Mouse (Mus musculus): Measurements from ENCODE around the gene Prss57. TPM values are rescaled to one million over a fixed set of nuclear protein-coding genes. Genes with fewer than 3 reads are reported as not detected.

Gene Prss57
- total and polyA plus RNA-seq, 3 experiments, result 0.50 to 0.70 TPM; not detected in 1

Other genes with a start within 250 kb of the Prss57 start
Only the 30 nearest of the 34 such genes appear.
- gene Theg, start 203.6 kb downstream of the Prss57 start, total RNA-seq (2012; rRNA removed), result not detected in 2 replicates
- gene Theg, start 203.6 kb downstream of the Prss57 start, polyA plus RNA-seq (2012; ENCODE audit: insufficient read depth in 1 of 2, insufficient read length in 2 of 2, low read depth in 1 of 2, low replicate concordance in 2 of 2, missing spikeins in 1 of 2), result not detected
- not detected in 2 replicates for gene C2cd4c, start 176.9 kb downstream of the Prss57 start, total RNA-seq (2012; rRNA removed)
- under 1 TPM in 1 of 2 experiments, not detected in 1; 0.01 TPM for gene C2cd4c, start 176.9 kb downstream of the Prss57 start, polyA plus RNA-seq (2012; ENCODE audit: insufficient read depth in 1 of 2, insufficient read length in 2 of 2, low read depth in 1 of 2, low replicate concordance in 2 of 2, missing spikeins in 1 of 2)
- gene Shc2, start 153.0 kb downstream of the Prss57 start, total RNA-seq (2012; rRNA removed), result not detected in 2 replicates
- not detected for gene Shc2, start 153.0 kb downstream of the Prss57 start, polyA plus RNA-seq (2012; ENCODE audit: insufficient read depth in 1 of 2, insufficient read length in 2 of 2, low read depth in 1 of 2, low replicate concordance in 2 of 2, missing spikeins in 1 of 2)
- gene Odf3l2, start 145.2 kb downstream of the Prss57 start, total RNA-seq (2012; rRNA removed), result not detected in 2 replicates
- gene Odf3l2, start 145.2 kb downstream of the Prss57 start, polyA plus RNA-seq (2012; ENCODE audit: insufficient read depth in 1 of 2, insufficient read length in 2 of 2, low read depth in 1 of 2, low replicate concordance in 2 of 2, missing spikeins in 1 of 2), result not detected
- gene Madcam1, start 126.4 kb downstream of the Prss57 start, total RNA-seq (2012; rRNA removed), result not detected in 2 replicates
- not detected for gene Madcam1, start 126.4 kb downstream of the Prss57 start, polyA plus RNA-seq (2012; ENCODE audit: insufficient read depth in 1 of 2, insufficient read length in 2 of 2, low read depth in 1 of 2, low replicate concordance in 2 of 2, missing spikeins in 1 of 2)
- gene Tpgs1, start 121.6 kb downstream of the Prss57 start, total RNA-seq (2012; rRNA removed), result 17.7 and 23.5 TPM in 2 replicates
- 10 to 100 TPM in 1 of 2 experiments, not detected in 1; 48.0 TPM for gene Tpgs1, start 121.6 kb downstream of the Prss57 start, polyA plus RNA-seq (2012; ENCODE audit: insufficient read depth in 1 of 2, insufficient read length in 2 of 2, low read depth in 1 of 2, low replicate concordance in 2 of 2, missing spikeins in 1 of 2)
- gene Cdc34, start 108.8 kb downstream of the Prss57 start, total RNA-seq (2012; rRNA removed), result 288 and 318 TPM in 2 replicates
- 100 to 1,000 TPM; 417 to 422 TPM for gene Cdc34, start 108.8 kb downstream of the Prss57 start, polyA plus RNA-seq (2012; ENCODE audit: insufficient read depth in 1 of 2, insufficient read length in 2 of 2, low read depth in 1 of 2, low replicate concordance in 2 of 2, missing spikeins in 1 of 2)
- gene Gzmm, start 101.9 kb downstream of the Prss57 start, total RNA-seq (2012; rRNA removed), result 1.5 and 2.5 TPM in 2 replicates
- gene Gzmm, start 101.9 kb downstream of the Prss57 start, polyA plus RNA-seq (2012; ENCODE audit: insufficient read depth in 1 of 2, insufficient read length in 2 of 2, low read depth in 1 of 2, low replicate concordance in 2 of 2, missing spikeins in 1 of 2), result 1 to 10 TPM in 1 of 2 experiments, not detected in 1; 2.3 TPM
- 346 and 406 TPM in 2 replicates for gene Bsg, start 86.5 kb downstream of the Prss57 start, total RNA-seq (2012; rRNA removed)
- gene Bsg, start 86.5 kb downstream of the Prss57 start, polyA plus RNA-seq (2012; ENCODE audit: insufficient read depth in 1 of 2, insufficient read length in 2 of 2, low read depth in 1 of 2, low replicate concordance in 2 of 2, missing spikeins in 1 of 2), result 100 to 1,000 TPM; 318 to 700 TPM
- gene Hcn2, start 74.3 kb downstream of the Prss57 start, total RNA-seq (2012; rRNA removed), result 0.42 and 0.59 TPM in 2 replicates
- 1 to 10 TPM in 1 of 2 experiments, not detected in 1; 1.6 TPM for gene Hcn2, start 74.3 kb downstream of the Prss57 start, polyA plus RNA-seq (2012; ENCODE audit: insufficient read depth in 1 of 2, insufficient read length in 2 of 2, low read depth in 1 of 2, low replicate concordance in 2 of 2, missing spikeins in 1 of 2)
- gene Polrmt, start 44.4 kb downstream of the Prss57 start, total RNA-seq (2012; rRNA removed), result 35.7 and 36.7 TPM in 2 replicates
- gene Polrmt, start 44.4 kb downstream of the Prss57 start, polyA plus RNA-seq (2012; ENCODE audit: insufficient read depth in 1 of 2, insufficient read length in 2 of 2, low read depth in 1 of 2, low replicate concordance in 2 of 2, missing spikeins in 1 of 2), result 10 to 100 TPM in 1 of 2 experiments, not detected in 1; 66.9 TPM
- 0.15 and 0.33 TPM in 2 replicates for gene Fgf22, start 35.9 kb downstream of the Prss57 start, total RNA-seq (2012; rRNA removed)
- gene Fgf22, start 35.9 kb downstream of the Prss57 start, polyA plus RNA-seq (2012; ENCODE audit: insufficient read depth in 1 of 2, insufficient read length in 2 of 2, low read depth in 1 of 2, low replicate concordance in 2 of 2, missing spikeins in 1 of 2), result under 1 TPM in 1 of 2 experiments, not detected in 1; 0.33 TPM
- 78.8 and 84.8 TPM in 2 replicates for gene Rnf126, start 24.0 kb downstream of the Prss57 start, total RNA-seq (2012; rRNA removed)
- gene Rnf126, start 24.0 kb downstream of the Prss57 start, polyA plus RNA-seq (2012; ENCODE audit: insufficient read depth in 1 of 2, insufficient read length in 2 of 2, low read depth in 1 of 2, low replicate concordance in 2 of 2, missing spikeins in 1 of 2), result 100 to 1,000 TPM; 174 to 184 TPM
- 2.2 and 4.3 TPM in 2 replicates for gene Fstl3, start 13.7 kb downstream of the Prss57 start, total RNA-seq (2012; rRNA removed)
- 1 to 10 TPM in 1 of 2 experiments, not detected in 1; 7.1 TPM for gene Fstl3, start 13.7 kb downstream of the Prss57 start, polyA plus RNA-seq (2012; ENCODE audit: insufficient read depth in 1 of 2, insufficient read length in 2 of 2, low read depth in 1 of 2, low replicate concordance in 2 of 2, missing spikeins in 1 of 2)
- 4.8 TPM in 2 replicates for gene Palm, start 2.6 kb upstream of the Prss57 start, total RNA-seq (2012; rRNA removed)
- gene Palm, start 2.6 kb upstream of the Prss57 start, polyA plus RNA-seq (2012; ENCODE audit: insufficient read depth in 1 of 2, insufficient read length in 2 of 2, low read depth in 1 of 2, low replicate concordance in 2 of 2, missing spikeins in 1 of 2), result 10 to 100 TPM in 1 of 2 experiments, not detected in 1; 15.5 TPM
- gene Misp, start 30.0 kb upstream of the Prss57 start, total RNA-seq (2012; rRNA removed), result not detected in 2 replicates
- gene Misp, start 30.0 kb upstream of the Prss57 start, polyA plus RNA-seq (2012; ENCODE audit: insufficient read depth in 1 of 2, insufficient read length in 2 of 2, low read depth in 1 of 2, low replicate concordance in 2 of 2, missing spikeins in 1 of 2), result not detected
- gene Ptbp1, start 63.5 kb upstream of the Prss57 start, total RNA-seq (2012; rRNA removed), result 301 and 316 TPM in 2 replicates
- gene Ptbp1, start 63.5 kb upstream of the Prss57 start, polyA plus RNA-seq (2012; ENCODE audit: insufficient read depth in 1 of 2, insufficient read length in 2 of 2, low read depth in 1 of 2, low replicate concordance in 2 of 2, missing spikeins in 1 of 2), result 100 to 1,000 TPM; 329 to 837 TPM
- 9.1 and 11.2 TPM in 2 replicates for gene Prtn3, start 83.5 kb upstream of the Prss57 start, total RNA-seq (2012; rRNA removed)
- gene Prtn3, start 83.5 kb upstream of the Prss57 start, polyA plus RNA-seq (2012; ENCODE audit: insufficient read depth in 1 of 2, insufficient read length in 2 of 2, low read depth in 1 of 2, low replicate concordance in 2 of 2, missing spikeins in 1 of 2), result 10 to 100 TPM in 1 of 2 experiments, not detected in 1; 31.5 TPM
- 0.56 and 0.85 TPM in 2 replicates for gene Plppr3, start 83.7 kb upstream of the Prss57 start, total RNA-seq (2012; rRNA removed)
- 1 to 10 TPM in 1 of 2 experiments, not detected in 1; 6.2 TPM for gene Plppr3, start 83.7 kb upstream of the Prss57 start, polyA plus RNA-seq (2012; ENCODE audit: insufficient read depth in 1 of 2, insufficient read length in 2 of 2, low read depth in 1 of 2, low replicate concordance in 2 of 2, missing spikeins in 1 of 2)
- not detected in 2 replicates for gene Elane, start 95.3 kb upstream of the Prss57 start, total RNA-seq (2012; rRNA removed)
- gene Elane, start 95.3 kb upstream of the Prss57 start, polyA plus RNA-seq (2012; ENCODE audit: insufficient read depth in 1 of 2, insufficient read length in 2 of 2, low read depth in 1 of 2, low replicate concordance in 2 of 2, missing spikeins in 1 of 2), result under 1 TPM in 1 of 2 experiments, not detected in 1; 0.07 TPM
- gene Cfd, start 99.9 kb upstream of the Prss57 start, total RNA-seq (2012; rRNA removed), result not detected in 2 replicates
- gene Cfd, start 99.9 kb upstream of the Prss57 start, polyA plus RNA-seq (2012; ENCODE audit: insufficient read depth in 1 of 2, insufficient read length in 2 of 2, low read depth in 1 of 2, low replicate concordance in 2 of 2, missing spikeins in 1 of 2), result under 1 TPM in 1 of 2 experiments, not detected in 1; 0.21 TPM
- gene Med16, start 118.0 kb upstream of the Prss57 start, total RNA-seq (2012; rRNA removed), result 16.6 and 17.3 TPM in 2 replicates
- 10 to 100 TPM in 1 of 2 experiments, not detected in 1; 41.2 TPM for gene Med16, start 118.0 kb upstream of the Prss57 start, polyA plus RNA-seq (2012; ENCODE audit: insufficient read depth in 1 of 2, insufficient read length in 2 of 2, low read depth in 1 of 2, low replicate concordance in 2 of 2, missing spikeins in 1 of 2)
- 5.2 and 10.2 TPM in 2 replicates for gene Gm26602, start 119.9 kb upstream of the Prss57 start, total RNA-seq (2012; rRNA removed)
- 1 to 10 TPM in 1 of 2 experiments, not detected in 1; 4.5 TPM for gene Gm26602, start 119.9 kb upstream of the Prss57 start, polyA plus RNA-seq (2012; ENCODE audit: insufficient read depth in 1 of 2, insufficient read length in 2 of 2, low read depth in 1 of 2, low replicate concordance in 2 of 2, missing spikeins in 1 of 2)
- gene Kiss1r, start 126.0 kb upstream of the Prss57 start, total RNA-seq (2012; rRNA removed), result 9.1 and 10.8 TPM in 2 replicates
- 10 to 100 TPM in 1 of 2 experiments, not detected in 1; 23.5 TPM for gene Kiss1r, start 126.0 kb upstream of the Prss57 start, polyA plus RNA-seq (2012; ENCODE audit: insufficient read depth in 1 of 2, insufficient read length in 2 of 2, low read depth in 1 of 2, low replicate concordance in 2 of 2, missing spikeins in 1 of 2)
- gene R3hdm4, start 130.2 kb upstream of the Prss57 start, total RNA-seq (2012; rRNA removed), result 22.7 and 29.1 TPM in 2 replicates
- gene R3hdm4, start 130.2 kb upstream of the Prss57 start, polyA plus RNA-seq (2012; ENCODE audit: insufficient read depth in 1 of 2, insufficient read length in 2 of 2, low read depth in 1 of 2, low replicate concordance in 2 of 2, missing spikeins in 1 of 2), result 100 to 1,000 TPM in 1 of 2 experiments, not detected in 1; 105 TPM
- 11.8 and 12.5 TPM in 2 replicates for gene Arid3a, start 136.1 kb upstream of the Prss57 start, total RNA-seq (2012; rRNA removed)
- 10 to 100 TPM in 1 of 2 experiments, not detected in 1; 17.2 TPM for gene Arid3a, start 136.1 kb upstream of the Prss57 start, polyA plus RNA-seq (2012; ENCODE audit: insufficient read depth in 1 of 2, insufficient read length in 2 of 2, low read depth in 1 of 2, low replicate concordance in 2 of 2, missing spikeins in 1 of 2)
- 94.5 and 107 TPM in 2 replicates for gene Wdr18, start 169.2 kb upstream of the Prss57 start, total RNA-seq (2012; rRNA removed)
- gene Wdr18, start 169.2 kb upstream of the Prss57 start, polyA plus RNA-seq (2012; ENCODE audit: insufficient read depth in 1 of 2, insufficient read length in 2 of 2, low read depth in 1 of 2, low replicate concordance in 2 of 2, missing spikeins in 1 of 2), result 10 to 100 TPM in 1 of 2 experiments, not detected in 1; 89.5 TPM
- gene Grin3b, start 179.8 kb upstream of the Prss57 start, total RNA-seq (2012; rRNA removed), result 0.16 and 0.42 TPM in 2 replicates
- gene Grin3b, start 179.8 kb upstream of the Prss57 start, polyA plus RNA-seq (2012; ENCODE audit: insufficient read depth in 1 of 2, insufficient read length in 2 of 2, low read depth in 1 of 2, low replicate concordance in 2 of 2, missing spikeins in 1 of 2), result 1 to 10 TPM in 1 of 2 experiments, not detected in 1; 1.1 TPM
- 58.2 and 62.0 TPM in 2 replicates for gene Tmem259, start 193.4 kb upstream of the Prss57 start, total RNA-seq (2012; rRNA removed)
- 100 to 1,000 TPM in 1 of 2 experiments, not detected in 1; 150 TPM for gene Tmem259, start 193.4 kb upstream of the Prss57 start, polyA plus RNA-seq (2012; ENCODE audit: insufficient read depth in 1 of 2, insufficient read length in 2 of 2, low read depth in 1 of 2, low replicate concordance in 2 of 2, missing spikeins in 1 of 2)
- 8.7 and 9.1 TPM in 2 replicates for gene Cnn2, start 197.6 kb upstream of the Prss57 start, total RNA-seq (2012; rRNA removed)
- gene Cnn2, start 197.6 kb upstream of the Prss57 start, polyA plus RNA-seq (2012; ENCODE audit: insufficient read depth in 1 of 2, insufficient read length in 2 of 2, low read depth in 1 of 2, low replicate concordance in 2 of 2, missing spikeins in 1 of 2), result 10 to 100 TPM in 1 of 2 experiments, not detected in 1; 25.3 TPM

All from MEL (cell line).